Mouse (Mus musculus): ENCODE data around the gene Tmbim1. TPM values are rescaled to one million over a fixed set of nuclear protein-coding genes. Genes with fewer than 3 reads are reported as not detected.
A peak's percentile ranks its signal among the peaks of the same experiment; 100 is the strongest.
"Not testable (repeated sequence)": the region's sequence is repeated elsewhere in the genome, so short reads cannot be mapped to it uniquely, and the experiment has no call there.

Gene Tmbim1
- polyA plus RNA-seq, 1 experiment from 2014 or later, result 18.5 TPM

GRCm38 (mm10) chr1:74332241-74332763, 26.9 kb upstream of the Tmbim1 start:
- no peak for TF ChIP-seq EP300 (IDR thresholded peaks at IDR 0.05; ENCODE audit: low read depth)
- TF ChIP-seq CTCF (IDR thresholded peaks at IDR 0.05; ENCODE audit: low read depth), result peak; percentile 68
- peak; percentile 97 for ATAC-seq
- H3K4me1 ChIP-seq (ENCODE audit: insufficient read depth), result peaks cover 27% of the 10 kb centered on the region
- H3K27me3 ChIP-seq (ENCODE audit: insufficient read depth, low read length), result no peaks in the 10 kb centered on the region
- no peaks in the 10 kb centered on the region for H3K36me3 ChIP-seq (replicated peaks; ENCODE audit: insufficient read depth, low read length)
- H3K27ac ChIP-seq (ENCODE audit: low read depth), result no peak overlapping the region
- H3K4me3 ChIP-seq (ENCODE audit: low read depth, low read length), result peak overlapping the region; percentile 37
- H3K9ac ChIP-seq (replicated peaks), result peak overlapping the region; percentile 22; the same call in 1 of the 2 replicates
- under 1% methylated on average over 36 of the region's 36 CpGs for WGBS (ENCODE audit: insufficient replicate concordance)
- H3K9me3 ChIP-seq (ENCODE audit: low read length), result no peaks in the 10 kb centered on the region
- H3K4me2 ChIP-seq (ENCODE audit: low read depth, low read length), result peak overlapping the region; percentile 73
- DNase-seq, result peak; percentile 95

- Histone ChIP-seq H3K27ac (ENCODE audit: low read depth) (0 out of 2 replicates have a peak overlapping the region, but pooled peaks have one; percentile 14), H3K27me3 (ENCODE audit: insufficient read depth, low read length) (no peaks in the 10 kb centered on the region), H3K36me3 (replicated peaks; ENCODE audit: insufficient read depth, low read length) (no peaks in the 10 kb centered on the region), H3K4me1 (ENCODE audit: insufficient read depth) (peaks cover 27% of the 10 kb centered on the region), H3K4me2 (ENCODE audit: low read depth, low read length) (no peak overlapping the region), H3K9me3 (ENCODE audit: low read length) (no peaks in the 10 kb centered on the region), H3K9ac (replicated peaks) (0 out of 2 replicates have a peak overlapping the region, but pooled peaks have one; percentile 13), H3K4me3 (ENCODE audit: low read depth, low read length) (no peak overlapping the region)
- TF ChIP-seq EP300 (IDR thresholded peaks at IDR 0.05; ENCODE audit: low read depth) (no peak), CTCF (IDR thresholded peaks at IDR 0.05; ENCODE audit: low read depth) (no peak)
- DNase-seq (no peak), ATAC-seq (no peak)
- WGBS (ENCODE audit: insufficient replicate concordance), result 32% methylated on average over 4 of the region's 4 CpGs
These were observed 25.7 kb upstream of the Tmbim1 start for GRCm38 (mm10) chr1:74331046-74331681.

GRCm38 (mm10) chr1:74329899-74330431, 24.5 kb upstream of the Tmbim1 start:
- 74% methylated on average over 7 of the region's 7 CpGs for WGBS (ENCODE audit: insufficient replicate concordance)
- peaks cover 27% of the 10 kb centered on the region for H3K4me1 ChIP-seq (ENCODE audit: insufficient read depth)
- no peak for TF ChIP-seq EP300 (IDR thresholded peaks at IDR 0.05; ENCODE audit: low read depth)
- TF ChIP-seq CTCF (IDR thresholded peaks at IDR 0.05; ENCODE audit: low read depth), result no peak
- no peak overlapping the region for H3K27ac ChIP-seq (ENCODE audit: low read depth)
- DNase-seq, result no peak
- no peak overlapping the region for H3K4me2 ChIP-seq (ENCODE audit: low read depth, low read length)
- no peaks in the 10 kb centered on the region for H3K9me3 ChIP-seq (ENCODE audit: low read length)
- ATAC-seq, result no peak
- no peak overlapping the region for H3K9ac ChIP-seq (replicated peaks)
- H3K4me3 ChIP-seq (ENCODE audit: low read depth, low read length), result no peak overlapping the region
- H3K27me3 ChIP-seq (ENCODE audit: insufficient read depth, low read length), result no peaks in the 10 kb centered on the region
- no peaks in the 10 kb centered on the region for H3K36me3 ChIP-seq (replicated peaks; ENCODE audit: insufficient read depth, low read length)

GRCm38 (mm10) chr1:74326916-74327315, 21.5 kb upstream of the Tmbim1 start:
- DNase-seq; H3K4me3 ChIP-seq (ENCODE audit: low read depth, low read length); H3K9me3 ChIP-seq (ENCODE audit: low read length); H3K27me3 ChIP-seq (ENCODE audit: insufficient read depth, low read length); H3K4me2 ChIP-seq (ENCODE audit: low read depth, low read length); ATAC-seq; H3K27ac ChIP-seq (ENCODE audit: low read depth); H3K9ac ChIP-seq (replicated peaks); H3K36me3 ChIP-seq (replicated peaks; ENCODE audit: insufficient read depth, low read length): not testable (repeated sequence)
- WGBS (ENCODE audit: insufficient replicate concordance), result 72% methylated on average over 2 of the region's 2 CpGs
- peak; percentile 49 for TF ChIP-seq CTCF (IDR thresholded peaks at IDR 0.05; ENCODE audit: low read depth)
- H3K4me1 ChIP-seq (ENCODE audit: insufficient read depth), result peaks cover 13% of the 10 kb centered on the region

- Histone ChIP-seq H3K4me2 (ENCODE audit: low read depth, low read length) (no peak overlapping the region), H3K4me1 (ENCODE audit: insufficient read depth) (no peaks in the 10 kb centered on the region), H3K9me3 (ENCODE audit: low read length) (no peaks in the 10 kb centered on the region), H3K4me3 (ENCODE audit: low read depth, low read length) (no peak overlapping the region), H3K27ac (ENCODE audit: low read depth) (no peak overlapping the region), H3K36me3 (replicated peaks; ENCODE audit: insufficient read depth, low read length) (no peaks in the 10 kb centered on the region), H3K27me3 (ENCODE audit: insufficient read depth, low read length) (no peaks in the 10 kb centered on the region), H3K9ac (replicated peaks) (no peak overlapping the region)
- no peak for DNase-seq
- ATAC-seq, result no peak
- TF ChIP-seq CTCF (IDR thresholded peaks at IDR 0.05; ENCODE audit: low read depth) (no peak), EP300 (IDR thresholded peaks at IDR 0.05; ENCODE audit: low read depth) (no peak)
- WGBS (ENCODE audit: insufficient replicate concordance), result 59% methylated on average over 3 of the region's 3 CpGs
These were observed 16.0 kb upstream of the Tmbim1 start for GRCm38 (mm10) chr1:74321396-74321795.

GRCm38 (mm10) chr1:74318711-74319110, 13.3 kb upstream of the Tmbim1 start:
- TF ChIP-seq CTCF (IDR thresholded peaks at IDR 0.05; ENCODE audit: low read depth) (no peak), EP300 (IDR thresholded peaks at IDR 0.05; ENCODE audit: low read depth) (no peak)
- no peaks in the 10 kb centered on the region for H3K4me1 ChIP-seq (ENCODE audit: insufficient read depth)
- WGBS (ENCODE audit: insufficient replicate concordance), result 84% methylated on average over 3 of the region's 3 CpGs
- ATAC-seq (no peak), DNase-seq (no peak)
- no peak overlapping the region for H3K4me3 ChIP-seq (ENCODE audit: low read depth, low read length)
- no peaks in the 10 kb centered on the region for H3K27me3 ChIP-seq (ENCODE audit: insufficient read depth, low read length)
- H3K4me2 ChIP-seq (ENCODE audit: low read depth, low read length), result no peak overlapping the region
- H3K27ac ChIP-seq (ENCODE audit: low read depth), result no peak overlapping the region
- no peaks in the 10 kb centered on the region for H3K36me3 ChIP-seq (replicated peaks; ENCODE audit: insufficient read depth, low read length)
- no peak overlapping the region for H3K9ac ChIP-seq (replicated peaks)
- H3K9me3 ChIP-seq (ENCODE audit: low read length), result no peaks in the 10 kb centered on the region

Measured in liver, postnatal 0 days (tissue).